Mouse (Mus musculus) embryo, embryonic 10 days (tissue): ENCODE results near the gene Cep131.

ENCODE experiments used
- DNase-seq: peaks from one replicate; pipeline ENCODE4 v3.0.0-alpha.2; 2015; ENCODE audit warnings: low spot score

Cep131 gene

DNA sequence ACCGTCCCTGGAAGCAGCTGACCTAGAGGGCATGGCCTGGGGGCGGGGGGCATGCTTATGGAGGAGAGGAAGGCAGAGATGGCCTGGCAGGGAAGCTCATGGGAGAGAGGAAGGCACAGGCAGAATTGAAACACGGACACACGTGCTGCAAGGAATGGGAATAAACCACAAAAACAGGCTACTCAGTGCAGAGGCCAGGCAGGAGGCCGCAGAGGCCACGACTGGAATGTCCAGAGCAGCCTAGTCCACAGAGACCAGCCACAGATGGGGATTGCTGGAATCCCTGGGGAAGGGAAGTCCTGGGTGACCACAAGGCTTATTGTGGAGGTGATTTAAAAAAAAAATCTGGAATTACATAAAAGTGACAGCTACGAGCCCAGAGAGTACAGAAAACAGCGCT lies 37.6 kb downstream of the Cep131 start:
- no peak for DNase-seq

DNA sequence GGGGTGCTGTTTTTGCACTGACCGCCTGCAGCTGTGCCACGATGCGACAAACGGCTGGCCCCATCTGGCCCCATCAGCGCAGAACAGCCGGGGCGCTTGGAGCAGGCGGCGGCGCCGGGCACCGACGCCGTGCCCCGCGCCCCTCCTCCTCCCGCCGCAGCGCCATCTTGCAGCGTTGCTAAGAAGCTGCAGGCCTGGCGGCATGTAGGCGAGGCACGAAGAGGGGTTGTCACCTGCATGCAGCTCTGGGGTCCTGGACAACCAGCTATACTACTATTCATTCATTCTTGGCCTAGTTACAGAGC lies 38.4 kb downstream of the Cep131 start:
- DNase-seq: peak; percentile 74

GRCm38 (mm10) chr11:120047531-120048251 lies 38.9 kb downstream of the Cep131 start:
- DNase-seq: peak; percentile 52

- peak; percentile 51 for DNase-seq
Measured at GRCm38 (mm10) chr11:120046553-120047191, 40.0 kb downstream of the Cep131 start, which contains the start of gene Aatk. Aatk (minus strand) TSS chr11:120047167.

GRCm38 (mm10) chr11:120045839-120046552 lies 40.6 kb downstream of the Cep131 start:
- DNase-seq: no peak

DNA sequence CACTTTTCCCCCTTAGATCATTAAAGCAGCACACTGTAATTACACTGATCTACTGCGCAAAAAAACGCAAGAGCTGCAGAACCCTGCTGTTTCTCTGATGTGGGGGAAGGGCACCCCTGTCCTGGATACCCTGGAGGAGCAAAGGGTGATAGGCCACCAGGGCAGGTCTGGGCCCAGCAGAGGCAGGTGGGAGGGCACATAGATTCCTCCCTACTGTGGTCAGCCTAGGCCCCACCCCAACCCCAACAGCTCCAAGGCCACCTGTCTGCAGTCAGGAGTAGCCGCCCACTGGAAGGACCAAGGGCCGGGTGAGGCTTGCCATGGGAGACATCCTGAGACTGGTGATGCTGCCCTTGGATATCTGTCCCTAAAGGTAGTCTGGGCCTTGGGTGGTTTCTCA lies 41.3 kb downstream of the Cep131 start:
- DNase-seq: no peak

GRCm38 (mm10) chr11:120042141-120042838 lies 44.3 kb downstream of the Cep131 start:
- no peak for DNase-seq

DNA sequence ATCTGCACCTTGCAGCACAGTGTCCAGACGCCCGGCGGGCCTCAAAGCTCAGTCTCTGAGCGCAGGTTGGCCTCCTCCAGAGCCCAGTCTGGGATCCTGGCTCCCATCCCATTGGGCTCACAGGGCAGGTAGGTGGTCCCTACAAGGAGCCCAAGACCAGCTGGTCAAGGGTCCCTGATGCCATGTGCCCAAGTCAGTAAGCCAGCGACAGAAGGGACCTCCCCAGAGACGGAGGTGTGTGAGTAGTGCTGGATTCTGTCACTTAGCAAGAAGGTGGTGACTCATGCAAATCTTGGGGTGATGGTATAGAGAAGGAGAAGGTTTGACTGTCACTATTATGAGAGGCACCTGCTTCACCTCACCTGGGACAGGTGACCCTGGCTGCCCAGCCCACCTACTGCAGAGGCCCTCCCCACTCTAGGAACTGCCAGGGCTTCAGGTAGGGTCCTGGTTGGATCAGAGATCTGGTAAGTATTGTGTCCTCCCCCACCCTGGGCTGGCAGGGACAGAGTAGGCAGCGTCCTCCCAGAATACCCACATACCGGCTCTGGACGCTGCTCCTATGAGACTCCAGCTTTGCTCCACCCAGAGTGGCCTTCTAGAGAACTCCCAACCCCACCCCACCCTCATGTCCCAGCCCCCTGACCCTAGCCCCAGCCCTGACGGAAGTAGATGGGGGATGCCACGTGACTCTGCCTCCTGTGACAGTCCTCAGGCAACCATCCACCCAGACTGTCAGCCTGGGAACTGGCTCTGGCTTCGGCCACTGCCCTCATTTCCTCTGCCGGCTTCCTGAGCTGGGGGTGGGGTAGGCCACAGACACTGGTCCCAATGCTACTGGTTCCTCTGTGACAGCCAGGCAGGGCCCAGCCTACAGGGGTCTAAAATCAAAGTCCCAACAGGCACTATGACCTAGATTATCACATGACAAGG lies 45.2 kb downstream of the Cep131 start:
- peak; percentile 34 for DNase-seq

- no peak for DNase-seq
Measured at GRCm38 (mm10) chr11:120040440-120040839, 46.2 kb downstream of the Cep131 start.

GRCm38 (mm10) chr11:120039581-120039980 lies 47.0 kb downstream of the Cep131 start:
- no peak for DNase-seq

GRCm38 (mm10) chr11:120034762-120035161 lies 51.9 kb downstream of the Cep131 start:
- DNase-seq: no peak

DNA sequence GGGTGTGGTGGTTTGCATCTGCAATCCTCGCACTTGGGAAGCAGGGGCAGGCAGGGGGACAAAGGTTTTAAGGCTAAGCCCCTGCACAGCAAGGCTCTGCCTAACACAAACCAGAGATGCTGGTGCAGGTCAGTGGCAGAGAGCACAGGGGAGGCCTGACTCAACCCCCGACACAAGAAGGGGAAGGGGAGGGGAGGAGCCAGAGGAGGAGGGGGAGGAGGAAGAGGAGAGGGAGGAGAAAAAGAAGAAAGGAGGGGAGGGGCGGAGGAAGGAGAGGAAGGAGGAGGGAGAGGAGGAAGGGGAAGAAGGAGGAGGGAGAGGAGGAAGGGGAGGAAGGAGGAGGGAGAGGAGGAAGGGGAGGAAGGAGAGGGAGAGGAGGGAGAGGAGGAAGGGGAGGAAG lies 52.3 kb downstream of the Cep131 start:
- no peak for DNase-seq

GRCm38 (mm10) chr11:120033473-120033872 lies 53.2 kb downstream of the Cep131 start:
- peak; percentile 39 for DNase-seq

- DNase-seq: no peak
Measured at GRCm38 (mm10) chr11:120032052-120032451, 54.6 kb downstream of the Cep131 start.

- DNase-seq: peak; percentile 80
Measured at GRCm38 (mm10) chr11:120030145-120030901, 56.3 kb downstream of the Cep131 start.

- peak; percentile 57 for DNase-seq
Measured at GRCm38 (mm10) chr11:120029431-120030144, 57.0 kb downstream of the Cep131 start.

- DNase-seq: peak; percentile 20
Measured at GRCm38 (mm10) chr11:120028319-120029092, 58.1 kb downstream of the Cep131 start.

DNA sequence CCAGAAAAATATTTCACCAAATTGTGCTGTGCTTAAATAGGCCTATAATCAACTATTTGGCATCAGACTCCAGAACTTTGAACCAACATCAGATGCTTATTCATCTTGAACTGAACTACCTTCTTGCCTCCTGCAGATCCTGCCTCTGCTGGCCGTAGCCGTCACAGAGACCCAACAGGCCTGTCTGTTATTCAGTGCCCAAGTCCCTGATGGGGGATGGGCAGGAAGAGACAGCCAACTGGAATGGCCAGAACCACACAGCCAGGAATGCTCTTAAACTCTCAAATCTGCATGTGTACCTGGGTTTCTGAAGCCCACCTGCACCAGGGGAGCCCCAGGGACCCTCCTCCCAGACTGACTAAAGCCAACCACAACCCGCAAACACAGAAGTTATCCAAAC lies 59.7 kb downstream of the Cep131 start:
- DNase-seq: no peak

DNA sequence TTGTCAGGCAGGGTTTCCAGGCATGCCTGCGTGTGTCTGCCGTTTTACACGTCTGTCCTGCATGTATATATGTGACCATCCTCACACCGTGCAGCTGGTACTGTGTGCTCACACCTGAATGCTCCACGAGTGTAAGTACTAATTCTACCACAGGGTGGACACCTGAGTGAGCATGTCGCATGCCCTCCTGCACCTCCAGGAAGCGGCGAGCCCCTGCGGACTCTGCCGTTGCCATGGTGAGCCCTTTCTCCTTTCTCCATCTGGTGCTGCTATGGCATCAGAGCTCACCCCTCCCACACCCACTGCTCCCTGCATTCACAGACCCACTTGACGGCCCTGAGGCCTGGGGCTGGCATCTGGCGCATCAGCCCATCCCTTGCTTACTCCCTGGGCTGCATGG lies 63.8 kb downstream of the Cep131 start:
- peak; percentile 24 for DNase-seq
